Mouse (Mus musculus) liver, postnatal 0 days (tissue): Measurements from ENCODE around the gene Rab31. TPM values are rescaled to one million over a fixed set of nuclear protein-coding genes. Genes with fewer than 3 reads are reported as not detected.
A peak's percentile ranks its signal among the peaks of the same experiment; 100 is the strongest.

ENCODE experiments used
- ATAC-seq: fragments of 200-750 bp; cut with Nextera tagmentation; 2 replicates; pipeline ENCODE4 v1.8.0; 2017; ENCODE audit warnings: mild to moderate bottlenecking, moderate library complexity
- DNase-seq: peaks from one replicate; pipeline ENCODE4 v3.0.0-alpha.2; 2016
- H3K27ac ChIP-seq: fragments of 300-500 bp; sonication (generic); 2 replicates; pipeline ENCODE4 v1.5.1; 2014; ENCODE audit warnings: antibody characterized with exemption, moderate library complexity, mild to moderate bottlenecking, low read depth
- H3K27me3 ChIP-seq: fragments of 300-500 bp; sonication (generic); 2 replicates; pipeline ENCODE4 v1.6.1; 2014; ENCODE audit warnings: low read length, control low read depth, mixed read lengths; ENCODE audit not compliant: insufficient read depth
- H3K36me3 ChIP-seq: fragments of 300-500 bp; sonication (generic); replicated peaks from 2 replicates; pipeline ENCODE4 v1.6.1; 2014; ENCODE audit warnings: mild to moderate bottlenecking, control low read depth, low read length, moderate library complexity, mixed read lengths; ENCODE audit not compliant: insufficient read depth
- H3K4me1 ChIP-seq: fragments of 300-500 bp; sonication (generic); 2 replicates; pipeline ENCODE4 v1.6.1; 2014; ENCODE audit warnings: antibody characterized with exemption, mild to moderate bottlenecking, control low read depth; ENCODE audit not compliant: insufficient read depth
- H3K4me2 ChIP-seq: fragments of 300-500 bp; sonication (generic); 2 replicates; pipeline ENCODE4 v1.6.1; 2014; ENCODE audit warnings: low read depth, mild to moderate bottlenecking, low read length, moderate library complexity, mixed read lengths
- H3K4me3 ChIP-seq: fragments of 300-500 bp; sonication (generic); 2 replicates; pipeline ENCODE4 v1.5.1; 2014; ENCODE audit warnings: low read depth, low read length
- H3K9ac ChIP-seq: fragments of 300-500 bp; sonication (generic); replicated peaks from 2 replicates; pipeline ENCODE4 v1.6.1; 2014; ENCODE audit warnings: mild to moderate bottlenecking, moderate library complexity
- H3K9me3 ChIP-seq: fragments of 300-500 bp; sonication (generic); 2 replicates; pipeline ENCODE4 v1.6.1; 2016; ENCODE audit warnings: mild to moderate bottlenecking, control low read depth, low read length, mixed read lengths
- CTCF ChIP-seq: sonication (generic); IDR thresholded peaks from 2 replicates; pipeline ENCODE4 v1.5.1; 2016; ENCODE audit warnings: antibody characterized with exemption, low read depth
- EP300 ChIP-seq: IDR thresholded peaks from 2 replicates; pipeline ENCODE4 v1.6.1; 2016; ENCODE audit warnings: antibody characterized with exemption, low read depth, mild to moderate bottlenecking
- WGBS: fragments of 180-500 bp; shearing (Covaris S2); extraction: QIAGEN DNeasy Blood & Tissue Kit; methylation state at CpG from one replicate; pipeline ENCODE4 v1.1.7; 2014; ENCODE audit not compliant: insufficient replicate concordance; 5-methylcytosine and 5-hydroxymethylcytosine counted together
- polyA plus RNA-seq: library from polyadenylated mRNA; unstranded; fragments of >200 nt; fragmentation: Nextera tagmentation; extraction: Ambion mirVana; gene quantifications from 2 replicates; pipeline ENCODE4 v1.2.1, GENCODE M21; 2015

The Rab31 gene
- polyA plus RNA-seq, 1 experiment from 2014 or later = 7.2 TPM

GRCm38 (mm10) chr17:65674710-65675171 is 97.8 kb downstream of the Rab31 start:
- Histone ChIP-seq H3K36me3 (no peaks in the 10 kb centered on the region), H3K9ac (no peak overlapping the region), H3K27ac (peak overlapping the region; percentile 61), H3K4me1 (peaks cover 12% of the 10 kb centered on the region), H3K27me3 (no peaks in the 10 kb centered on the region), H3K4me3 (no peak overlapping the region), H3K9me3 (no peaks in the 10 kb centered on the region), H3K4me2 (no peak overlapping the region)
- peak; percentile 72 for ATAC-seq
- peak; percentile 24 for DNase-seq
- TF ChIP-seq EP300 (peak; percentile 77; the same call in 1 of the 2 replicates), CTCF (no peak)
- 13% methylated on average over 1 of the region's 1 CpGs for WGBS

GRCm38 (mm10) chr17:65672926-65673325 is 99.6 kb downstream of the Rab31 start:
- 77% methylated on average over 7 of the region's 7 CpGs for WGBS
- Histone ChIP-seq H3K27ac (no peak overlapping the region), H3K9me3 (no peaks in the 10 kb centered on the region), H3K36me3 (no peaks in the 10 kb centered on the region), H3K4me1 (peaks cover 12% of the 10 kb centered on the region), H3K4me3 (no peak overlapping the region), H3K9ac (no peak overlapping the region), H3K4me2 (no peak overlapping the region), H3K27me3 (no peaks in the 10 kb centered on the region)
- ATAC-seq (no peak), DNase-seq (no peak)
- TF ChIP-seq CTCF (no peak), EP300 (no peak)

GRCm38 (mm10) chr17:65669061-65669460 is 103.5 kb downstream of the Rab31 start:
- peaks cover 17% of the 10 kb centered on the region for H3K4me1 ChIP-seq
- no peaks in the 10 kb centered on the region for H3K36me3 ChIP-seq
- no peaks in the 10 kb centered on the region for H3K27me3 ChIP-seq
- H3K9me3 ChIP-seq = no peaks in the 10 kb centered on the region
- no peak overlapping the region for H3K4me2 ChIP-seq
- DNase-seq = no peak
- no peak for ATAC-seq
- H3K9ac ChIP-seq = no peak overlapping the region
- TF ChIP-seq CTCF = no peak
- TF ChIP-seq EP300 = no peak
- WGBS = 81% methylated on average over 4 of the region's 4 CpGs
- H3K4me3 ChIP-seq = no peak overlapping the region
- no peak overlapping the region for H3K27ac ChIP-seq

- no peak overlapping the region for H3K4me2 ChIP-seq
- no peaks in the 10 kb centered on the region for H3K9me3 ChIP-seq
- no peak overlapping the region for H3K27ac ChIP-seq
- WGBS = 83% methylated on average over 14 of the region's 14 CpGs
- H3K9ac ChIP-seq = no peak overlapping the region
- no peak for TF ChIP-seq CTCF
- TF ChIP-seq EP300 = no peak
- H3K4me1 ChIP-seq = peaks cover 28% of the 10 kb centered on the region
- H3K27me3 ChIP-seq = no peaks in the 10 kb centered on the region
- DNase-seq = no peak
- no peak for ATAC-seq
- no peak overlapping the region for H3K4me3 ChIP-seq
- H3K36me3 ChIP-seq = no peaks in the 10 kb centered on the region
These were observed 104.8 kb downstream of the Rab31 start for GRCm38 (mm10) chr17:65667792-65668191.

GRCm38 (mm10) chr17:65666388-65667161 is 106.0 kb downstream of the Rab31 start:
- no peaks in the 10 kb centered on the region for H3K36me3 ChIP-seq
- H3K4me3 ChIP-seq = no peak overlapping the region
- no peak overlapping the region for H3K4me2 ChIP-seq
- peaks cover 29% of the 10 kb centered on the region for H3K4me1 ChIP-seq
- 63% methylated on average over 17 of the region's 17 CpGs for WGBS
- no peak for ATAC-seq
- no peak overlapping the region for H3K27ac ChIP-seq
- DNase-seq = no peak
- no peak for TF ChIP-seq CTCF
- peak; percentile 25; the same call in 1 of the 2 replicates for TF ChIP-seq EP300
- no peaks in the 10 kb centered on the region for H3K27me3 ChIP-seq
- no peak overlapping the region for H3K9ac ChIP-seq
- no peaks in the 10 kb centered on the region for H3K9me3 ChIP-seq

- Histone ChIP-seq H3K4me1 (peaks cover 29% of the 10 kb centered on the region), H3K27ac (no peak overlapping the region), H3K4me3 (no peak overlapping the region), H3K9me3 (no peaks in the 10 kb centered on the region), H3K4me2 (no peak overlapping the region; the same call in 1 of the 2 replicates), H3K36me3 (no peaks in the 10 kb centered on the region), H3K9ac (no peak overlapping the region), H3K27me3 (no peaks in the 10 kb centered on the region)
- TF ChIP-seq CTCF = no peak
- TF ChIP-seq EP300 = no peak
- 77% methylated on average over 12 of the region's 12 CpGs for WGBS
- DNase-seq = no peak
- ATAC-seq = no peak
These were observed 106.7 kb downstream of the Rab31 start for GRCm38 (mm10) chr17:65665786-65666387.
